Mouse (Mus musculus): ENCODE results near the gene Six6.

GRCm38 (mm10) chr12:72982616-72983015 is 42.9 kb downstream of the Six6 start:
- TF ChIP-seq POLR2A (IDR thresholded peaks at IDR 0.05; ENCODE audit: borderline replicate concordance, extremely low read depth, insufficient read depth, insufficient read length, poor library complexity, severe bottlenecking) = no peak
- no peak for TF ChIP-seq CTCF (IDR thresholded peaks at IDR 0.05; ENCODE audit: borderline replicate concordance, extremely low read depth, insufficient read depth, insufficient read length)
